Mouse (Mus musculus): Measurements from ENCODE around the gene Gucd1. TPM values are rescaled to one million over a fixed set of nuclear protein-coding genes. Genes with fewer than 3 reads are reported as not detected.

Gene Gucd1
- polyA plus RNA-seq, 1 experiment from 2014 or later, result 40.4 TPM

DNA sequence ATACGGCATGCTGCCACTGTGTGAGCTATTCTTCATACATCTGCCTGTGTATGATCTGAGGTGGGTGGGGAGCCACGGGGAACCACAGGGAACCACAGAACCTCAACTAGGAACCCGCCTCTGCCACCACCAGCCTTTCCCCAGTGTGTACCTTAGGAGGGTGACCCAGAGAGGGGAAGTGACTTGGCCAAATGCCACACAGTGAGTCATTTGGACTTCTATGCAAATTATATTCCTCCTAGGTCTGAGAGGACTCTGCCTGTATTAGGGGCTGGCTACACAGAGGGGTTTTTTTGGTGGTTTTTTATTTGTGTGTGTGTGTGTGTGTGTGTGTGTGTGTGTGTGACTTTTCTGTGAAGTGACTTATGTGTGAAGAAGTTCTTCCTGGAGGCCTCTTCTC lies 191.2 kb downstream of the Gucd1 start:
- H3K4me3 ChIP-seq (ENCODE audit: low read depth, low read length), result no peak overlapping the region
- no peak overlapping the region for H3K27ac ChIP-seq (ENCODE audit: low read depth)
- 70% methylated on average over 3 of the region's 3 CpGs for WGBS
- H3K9ac ChIP-seq (ENCODE audit: low read length), result no peak overlapping the region
- DNase-seq (ENCODE audit: low spot score), result no peak
- no peaks in the 10 kb centered on the region for H3K9me3 ChIP-seq (ENCODE audit: control insufficient read depth, low read length)
- H3K36me3 ChIP-seq (ENCODE audit: control insufficient read depth, insufficient read depth, low read length), result no peaks in the 10 kb centered on the region
- no peak for ATAC-seq (replicated peaks; ENCODE audit: low FRiP score, low TSS enrichment, low read depth)
- no peaks in the 10 kb centered on the region for H3K27me3 ChIP-seq (replicated peaks; ENCODE audit: control insufficient read depth, insufficient read depth, low read length)
- H3K4me2 ChIP-seq (ENCODE audit: low read length), result no peak overlapping the region
- H3K4me1 ChIP-seq (replicated peaks; ENCODE audit: control insufficient read depth, insufficient read depth, low read length), result no peaks in the 10 kb centered on the region

DNA sequence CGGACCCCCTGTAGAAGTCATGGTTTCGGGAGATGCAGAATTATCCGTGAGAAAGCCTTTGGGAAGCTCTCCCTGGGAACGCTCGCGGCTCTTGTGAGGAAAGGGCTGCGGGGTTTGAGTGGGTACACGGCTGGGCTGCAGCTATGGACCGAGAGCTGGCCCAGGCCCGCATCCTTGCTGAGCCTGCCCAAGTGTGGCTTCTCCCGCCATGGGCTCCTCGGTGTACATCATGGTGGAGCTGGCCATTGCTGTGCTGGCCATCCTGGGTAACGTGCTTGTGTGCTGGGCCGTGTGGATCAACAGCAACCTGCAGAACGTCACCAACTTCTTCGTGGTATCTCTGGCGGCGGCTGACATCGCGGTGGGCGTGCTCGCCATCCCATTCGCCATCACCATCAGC lies 192.0 kb downstream of the Gucd1 start:
- Histone ChIP-seq H3K4me3 (ENCODE audit: low read depth, low read length) (no peak overlapping the region), H3K27me3 (replicated peaks; ENCODE audit: control insufficient read depth, insufficient read depth, low read length) (no peaks in the 10 kb centered on the region), H3K9me3 (ENCODE audit: control insufficient read depth, low read length) (no peaks in the 10 kb centered on the region), H3K36me3 (ENCODE audit: control insufficient read depth, insufficient read depth, low read length) (no peaks in the 10 kb centered on the region), H3K9ac (ENCODE audit: low read length) (no peak overlapping the region), H3K27ac (ENCODE audit: low read depth) (no peak overlapping the region), H3K4me1 (replicated peaks; ENCODE audit: control insufficient read depth, insufficient read depth, low read length) (no peaks in the 10 kb centered on the region), H3K4me2 (ENCODE audit: low read length) (no peak overlapping the region)
- WGBS, result 95% methylated on average over 23 of the region's 23 CpGs
- DNase-seq (ENCODE audit: low spot score) (no peak), ATAC-seq (replicated peaks; ENCODE audit: low FRiP score, low TSS enrichment, low read depth) (no peak)

DNA sequence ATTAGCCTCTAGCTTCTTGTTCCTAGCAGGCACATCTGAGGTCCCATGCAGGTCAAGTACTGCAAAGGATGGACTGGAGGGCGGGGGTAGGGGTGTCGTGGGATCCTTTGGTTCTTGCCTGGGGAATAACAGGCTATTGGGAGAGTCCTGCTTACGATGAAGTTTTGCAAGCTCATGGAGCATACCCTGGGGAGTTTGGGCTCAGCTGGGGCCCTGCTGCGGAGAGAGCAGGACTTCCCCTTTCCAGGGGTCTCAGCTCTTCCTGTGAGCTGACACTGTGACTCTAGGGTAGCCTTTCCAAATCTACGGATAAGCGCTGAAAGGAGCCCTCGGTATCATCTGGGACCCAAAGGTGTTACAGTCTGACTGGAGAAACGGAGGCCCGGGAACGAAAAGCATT lies 193.4 kb downstream of the Gucd1 start:
- no peak overlapping the region for H3K4me2 ChIP-seq (ENCODE audit: low read length)
- no peak overlapping the region for H3K4me3 ChIP-seq (ENCODE audit: low read depth, low read length)
- WGBS, result 75% methylated on average over 10 of the region's 10 CpGs
- no peak for ATAC-seq (replicated peaks; ENCODE audit: low FRiP score, low TSS enrichment, low read depth)
- no peaks in the 10 kb centered on the region for H3K4me1 ChIP-seq (replicated peaks; ENCODE audit: control insufficient read depth, insufficient read depth, low read length)
- H3K27me3 ChIP-seq (replicated peaks; ENCODE audit: control insufficient read depth, insufficient read depth, low read length), result no peaks in the 10 kb centered on the region
- no peak for DNase-seq (ENCODE audit: low spot score)
- no peaks in the 10 kb centered on the region for H3K9me3 ChIP-seq (ENCODE audit: control insufficient read depth, low read length)
- no peak overlapping the region for H3K9ac ChIP-seq (ENCODE audit: low read length)
- H3K36me3 ChIP-seq (ENCODE audit: control insufficient read depth, insufficient read depth, low read length), result no peaks in the 10 kb centered on the region
- H3K27ac ChIP-seq (ENCODE audit: low read depth), result no peak overlapping the region

DNA sequence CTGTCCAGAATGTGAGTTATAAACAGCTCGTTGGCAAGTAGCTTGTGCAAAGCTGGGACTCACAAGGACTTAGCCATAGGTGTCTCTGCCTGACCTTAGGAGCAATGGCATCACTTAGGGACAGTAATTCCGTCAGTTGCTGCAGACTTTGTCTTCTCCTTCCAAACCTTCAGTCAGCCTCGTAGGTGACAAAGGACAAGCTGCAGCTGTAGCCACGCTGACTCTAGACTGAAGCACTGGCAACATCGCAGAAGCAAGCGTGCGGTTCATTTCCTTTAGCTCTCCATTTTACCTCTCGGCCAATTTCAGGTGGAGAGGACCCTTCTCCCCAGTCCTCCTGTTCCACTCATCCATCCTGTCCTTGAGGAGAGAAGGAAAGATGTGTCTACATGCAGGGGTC lies 193.8 kb downstream of the Gucd1 start:
- H3K36me3 ChIP-seq (ENCODE audit: control insufficient read depth, insufficient read depth, low read length), result no peaks in the 10 kb centered on the region
- ATAC-seq (replicated peaks; ENCODE audit: low FRiP score, low TSS enrichment, low read depth), result no peak
- H3K27ac ChIP-seq (ENCODE audit: low read depth), result no peak overlapping the region
- no peak for DNase-seq (ENCODE audit: low spot score)
- H3K4me3 ChIP-seq (ENCODE audit: low read depth, low read length), result no peak overlapping the region
- H3K9ac ChIP-seq (ENCODE audit: low read length), result no peak overlapping the region
- H3K4me1 ChIP-seq (replicated peaks; ENCODE audit: control insufficient read depth, insufficient read depth, low read length), result no peaks in the 10 kb centered on the region
- H3K4me2 ChIP-seq (ENCODE audit: low read length), result no peak overlapping the region
- H3K9me3 ChIP-seq (ENCODE audit: control insufficient read depth, low read length), result no peaks in the 10 kb centered on the region
- WGBS, result 82% methylated on average over 8 of the region's 8 CpGs
- H3K27me3 ChIP-seq (replicated peaks; ENCODE audit: control insufficient read depth, insufficient read depth, low read length), result no peaks in the 10 kb centered on the region

DNA sequence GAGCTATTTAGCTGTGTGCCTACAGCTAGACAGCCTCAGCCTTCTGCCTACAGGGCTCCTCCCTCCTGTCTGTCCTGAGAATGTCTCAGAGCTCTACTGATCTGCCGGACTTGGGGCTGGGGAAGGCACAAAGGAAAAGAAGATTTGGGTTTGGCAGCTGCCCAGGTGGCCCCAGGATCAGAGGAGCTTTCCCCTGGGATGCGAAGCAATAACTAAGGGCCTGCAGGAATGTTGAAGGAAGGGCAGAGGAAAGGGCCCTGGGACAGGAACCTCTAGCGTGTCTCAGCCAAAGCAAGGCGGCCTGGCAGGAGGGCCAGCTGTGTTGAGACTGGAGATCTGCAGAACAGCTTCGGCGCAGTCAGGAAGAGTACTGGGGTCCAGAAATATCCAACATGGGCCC lies 194.8 kb downstream of the Gucd1 start:
- ATAC-seq (replicated peaks; ENCODE audit: low FRiP score, low TSS enrichment, low read depth), result no peak
- Histone ChIP-seq H3K4me2 (ENCODE audit: low read length) (no peak overlapping the region), H3K36me3 (ENCODE audit: control insufficient read depth, insufficient read depth, low read length) (no peaks in the 10 kb centered on the region), H3K4me1 (replicated peaks; ENCODE audit: control insufficient read depth, insufficient read depth, low read length) (no peaks in the 10 kb centered on the region), H3K9me3 (ENCODE audit: control insufficient read depth, low read length) (no peaks in the 10 kb centered on the region), H3K9ac (ENCODE audit: low read length) (no peak overlapping the region), H3K27me3 (replicated peaks; ENCODE audit: control insufficient read depth, insufficient read depth, low read length) (peaks cover 10% of the 10 kb centered on the region), H3K4me3 (ENCODE audit: low read depth, low read length) (no peak overlapping the region), H3K27ac (ENCODE audit: low read depth) (no peak overlapping the region)
- no peak for DNase-seq (ENCODE audit: low spot score)
- WGBS, result 61% methylated on average over 6 of the region's 6 CpGs

DNA sequence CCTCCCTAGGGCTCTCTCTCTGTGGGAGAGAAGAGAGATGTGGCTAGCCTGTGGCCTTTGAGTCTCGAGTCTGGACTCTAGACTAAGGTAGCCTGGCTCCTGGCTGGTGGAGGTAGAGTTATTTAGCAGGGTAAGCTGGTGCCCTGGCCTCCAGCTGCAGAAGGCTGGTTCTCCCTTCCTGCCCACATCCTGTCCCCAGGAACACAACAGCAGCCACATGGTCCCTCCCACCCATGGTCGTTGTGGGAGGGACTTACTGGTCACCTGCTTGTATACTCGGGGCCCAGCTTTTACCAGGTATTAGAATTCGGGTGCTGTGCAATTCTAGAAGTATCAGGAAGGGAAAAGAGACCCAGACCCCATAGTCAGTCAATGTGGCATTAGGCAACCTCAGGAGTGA lies 197.5 kb downstream of the Gucd1 start:
- Histone ChIP-seq H3K27me3 (replicated peaks; ENCODE audit: control insufficient read depth, insufficient read depth, low read length) (peaks cover 21% of the 10 kb centered on the region), H3K4me2 (ENCODE audit: low read length) (no peak overlapping the region), H3K9ac (ENCODE audit: low read length) (no peak overlapping the region), H3K36me3 (ENCODE audit: control insufficient read depth, insufficient read depth, low read length) (no peaks in the 10 kb centered on the region), H3K27ac (ENCODE audit: low read depth) (no peak overlapping the region), H3K4me1 (replicated peaks; ENCODE audit: control insufficient read depth, insufficient read depth, low read length) (peaks cover 6% of the 10 kb centered on the region; the same call in 1 of the 2 replicates), H3K4me3 (ENCODE audit: low read depth, low read length) (no peak overlapping the region), H3K9me3 (ENCODE audit: control insufficient read depth, low read length) (no peaks in the 10 kb centered on the region)
- no peak for ATAC-seq (replicated peaks; ENCODE audit: low FRiP score, low TSS enrichment, low read depth)
- 57% methylated on average over 4 of the region's 4 CpGs for WGBS
- DNase-seq (ENCODE audit: low spot score), result no peak

DNA sequence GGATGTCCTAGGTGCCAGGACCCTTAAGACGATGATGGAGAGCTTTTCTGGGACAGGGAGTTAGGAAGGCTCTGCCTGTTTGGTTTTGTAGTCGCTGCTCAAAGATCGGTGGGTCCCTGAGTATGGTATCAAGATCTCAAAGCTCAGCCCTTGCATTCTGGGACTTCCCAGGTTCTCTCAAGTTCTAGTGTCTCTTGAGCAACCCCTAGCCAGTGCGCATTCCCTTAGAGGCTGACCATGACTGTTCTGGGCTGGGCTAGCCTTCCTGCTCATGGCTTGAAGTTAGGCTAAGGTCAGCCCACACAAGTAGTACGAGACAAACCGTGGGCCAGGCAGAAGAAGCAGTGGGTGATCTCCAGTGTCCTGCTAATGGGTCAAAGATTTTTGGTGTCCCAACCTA lies 199.6 kb downstream of the Gucd1 start:
- no peaks in the 10 kb centered on the region for H3K36me3 ChIP-seq (ENCODE audit: control insufficient read depth, insufficient read depth, low read length)
- H3K9ac ChIP-seq (ENCODE audit: low read length), result no peak overlapping the region
- peaks cover 9% of the 10 kb centered on the region for H3K4me1 ChIP-seq (replicated peaks; ENCODE audit: control insufficient read depth, insufficient read depth, low read length)
- H3K27me3 ChIP-seq (replicated peaks; ENCODE audit: control insufficient read depth, insufficient read depth, low read length), result peaks cover 21% of the 10 kb centered on the region
- ATAC-seq (replicated peaks; ENCODE audit: low FRiP score, low TSS enrichment, low read depth), result no peak
- H3K4me2 ChIP-seq (ENCODE audit: low read length), result no peak overlapping the region
- peak overlapping the region; percentile 47; the same call in 1 of the 2 replicates for H3K4me3 ChIP-seq (ENCODE audit: low read depth, low read length)
- no peak overlapping the region for H3K27ac ChIP-seq (ENCODE audit: low read depth)
- 78% methylated on average over 6 of the region's 6 CpGs for WGBS
- H3K9me3 ChIP-seq (ENCODE audit: control insufficient read depth, low read length), result no peaks in the 10 kb centered on the region
- no peak for DNase-seq (ENCODE audit: low spot score)

DNA sequence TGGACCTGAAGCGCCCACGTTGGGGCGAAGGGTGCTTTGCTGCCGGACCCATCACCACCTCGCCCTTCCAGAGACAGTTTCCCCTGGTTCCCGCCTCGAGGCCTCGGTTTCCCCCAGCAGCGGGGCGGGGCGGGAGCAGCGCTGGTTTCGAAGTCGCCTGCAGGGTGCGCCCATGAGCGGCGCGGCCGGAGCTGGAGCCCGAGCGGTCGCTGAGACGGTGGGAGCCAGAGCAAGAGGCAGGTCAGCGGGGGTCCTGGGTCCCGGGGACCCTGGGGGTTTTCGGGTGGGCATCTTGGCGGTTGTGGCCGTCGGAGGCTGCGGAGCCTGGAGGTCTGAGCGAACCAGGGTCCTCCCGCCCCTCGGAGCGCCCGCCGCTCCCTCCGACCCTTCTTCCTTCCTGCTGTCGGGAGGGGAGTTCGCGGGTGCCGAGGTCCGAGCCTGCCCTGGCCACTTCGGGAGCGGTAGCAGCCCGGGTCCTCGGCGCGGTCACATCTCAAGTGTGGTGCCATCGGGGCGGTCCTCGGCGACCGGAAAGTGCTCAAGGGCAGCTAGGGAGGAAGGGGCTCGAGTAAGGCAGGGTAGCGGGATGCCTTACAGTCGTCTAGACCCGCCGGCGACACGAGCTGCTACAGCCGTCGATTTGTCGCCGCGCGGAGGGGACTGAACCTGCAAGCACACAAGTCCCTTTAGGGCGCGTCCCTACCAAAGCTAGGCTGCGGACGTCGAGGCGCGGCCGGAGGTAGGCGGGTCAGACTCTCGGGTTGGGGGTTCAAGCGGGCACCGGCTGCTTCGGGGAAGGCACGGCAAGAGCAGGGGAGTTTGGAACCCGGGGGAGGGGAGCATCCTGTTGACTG lies 200.6 kb downstream of the Gucd1 start:
- Histone ChIP-seq H3K4me1 (replicated peaks; ENCODE audit: control insufficient read depth, insufficient read depth, low read length) (peaks cover 9% of the 10 kb centered on the region), H3K9me3 (ENCODE audit: control insufficient read depth, low read length) (no peaks in the 10 kb centered on the region), H3K27ac (ENCODE audit: low read depth) (0 out of 2 replicates have a peak overlapping the region, but pooled peaks have one; percentile 38), H3K4me3 (ENCODE audit: low read depth, low read length) (peak overlapping the region; percentile 47), H3K9ac (ENCODE audit: low read length) (peak overlapping the region; percentile 47), H3K36me3 (ENCODE audit: control insufficient read depth, insufficient read depth, low read length) (no peaks in the 10 kb centered on the region; the same call in 1 of the 2 replicates), H3K27me3 (replicated peaks; ENCODE audit: control insufficient read depth, insufficient read depth, low read length) (peaks cover 21% of the 10 kb centered on the region), H3K4me2 (ENCODE audit: low read length) (peak overlapping the region; percentile 73)
- under 1% methylated on average over 76 of the region's 81 CpGs for WGBS
- DNase-seq (ENCODE audit: low spot score), result peak; percentile 87
- peak; percentile 70 for ATAC-seq (replicated peaks; ENCODE audit: low FRiP score, low TSS enrichment, low read depth)

DNA sequence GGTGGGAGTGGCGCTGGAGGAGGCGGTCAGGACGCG lies 201.1 kb downstream of the Gucd1 start, which contains the start of gene Adora2a:
Gene Adora2a, plus strand, starts transcription at position 6 of the 36 bp plus-strand sequence.
- no peak for ATAC-seq (replicated peaks; ENCODE audit: low FRiP score, low TSS enrichment, low read depth)
- WGBS, result 0% methylated on average over 2 of the region's 4 CpGs
- H3K9ac ChIP-seq (ENCODE audit: low read length), result peak within 1 kb of the TSS; percentile 47
- 0 out of 2 replicates have a peak within 1 kb of the TSS, but pooled peaks have one; percentile 38 for H3K27ac ChIP-seq (ENCODE audit: low read depth)
- peaks cover 9% of the 10 kb centered on the region for H3K4me1 ChIP-seq (replicated peaks; ENCODE audit: control insufficient read depth, insufficient read depth, low read length)
- no peak for DNase-seq (ENCODE audit: low spot score)
- peaks cover 1% of the 10 kb centered on the region; the same call in 1 of the 2 replicates for H3K36me3 ChIP-seq (ENCODE audit: control insufficient read depth, insufficient read depth, low read length)
- no peaks in the 10 kb centered on the region for H3K9me3 ChIP-seq (ENCODE audit: control insufficient read depth, low read length)
- H3K4me2 ChIP-seq (ENCODE audit: low read length), result peak within 1 kb of the TSS; percentile 73
- H3K4me3 ChIP-seq (ENCODE audit: low read depth, low read length), result peak within 1 kb of the TSS; percentile 47
- H3K27me3 ChIP-seq (replicated peaks; ENCODE audit: control insufficient read depth, insufficient read depth, low read length), result peaks cover 21% of the 10 kb centered on the region

All from intestine, embryonic 14.5 days (tissue).